Mouse (Mus musculus): ENCODE data around the gene Mark1. TPM values are rescaled to one million over a fixed set of nuclear protein-coding genes. Genes with fewer than 3 reads are reported as not detected.

The Mark1 gene
- polyA plus RNA-seq, 1 experiment from 2014 or later, result 1.9 TPM

DNA sequence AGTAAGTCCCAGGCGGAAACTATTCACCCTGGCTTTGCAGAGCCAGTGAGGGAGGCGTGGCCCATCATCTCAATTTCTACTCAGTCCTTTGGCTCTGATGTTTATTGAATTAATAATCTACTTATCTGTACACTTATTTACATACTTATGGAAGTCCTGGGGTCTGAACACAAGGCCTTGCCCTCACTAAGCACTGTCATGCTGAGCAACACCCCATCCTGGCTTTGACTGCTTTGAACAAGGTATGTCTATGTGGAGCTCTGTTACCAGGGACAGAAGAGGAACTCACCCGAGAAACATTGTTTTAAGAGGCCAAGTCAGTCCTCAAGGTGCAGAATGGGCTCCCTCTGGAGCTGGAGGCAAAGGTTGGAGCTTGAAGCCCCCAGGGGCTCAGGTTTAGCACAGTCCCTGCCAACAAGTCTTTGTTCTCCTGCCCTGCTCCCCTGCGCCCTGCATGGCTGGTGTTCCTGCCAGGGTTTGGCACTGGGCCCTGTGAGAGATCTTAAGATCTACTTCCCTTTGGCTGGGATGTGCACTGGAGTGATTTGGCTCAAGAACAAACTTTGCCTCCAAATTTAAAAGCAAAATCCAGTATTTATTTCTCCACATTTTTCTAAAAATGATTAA, 129.3 kb downstream of the Mark1 start:
- H3K4me1 ChIP-seq (replicated peaks), result peaks cover 2% of the 10 kb centered on the region; the same call in 1 of the 2 replicates
- no peak overlapping the region for H3K4me3 ChIP-seq
- no peaks in the 10 kb centered on the region for H3K9me3 ChIP-seq (replicated peaks)
- H3K9ac ChIP-seq, result no peak overlapping the region
- no peak overlapping the region for H3K4me2 ChIP-seq
- ATAC-seq (replicated peaks; ENCODE audit: insufficient number of reproducible peaks, insufficient read depth, low FRiP score, low read depth), result no peak
- H3K27me3 ChIP-seq, result no peaks in the 10 kb centered on the region
- no peak overlapping the region for H3K27ac ChIP-seq
- no peaks in the 10 kb centered on the region for H3K36me3 ChIP-seq
- 72% methylated on average over 4 of the region's 4 CpGs for WGBS

DNA sequence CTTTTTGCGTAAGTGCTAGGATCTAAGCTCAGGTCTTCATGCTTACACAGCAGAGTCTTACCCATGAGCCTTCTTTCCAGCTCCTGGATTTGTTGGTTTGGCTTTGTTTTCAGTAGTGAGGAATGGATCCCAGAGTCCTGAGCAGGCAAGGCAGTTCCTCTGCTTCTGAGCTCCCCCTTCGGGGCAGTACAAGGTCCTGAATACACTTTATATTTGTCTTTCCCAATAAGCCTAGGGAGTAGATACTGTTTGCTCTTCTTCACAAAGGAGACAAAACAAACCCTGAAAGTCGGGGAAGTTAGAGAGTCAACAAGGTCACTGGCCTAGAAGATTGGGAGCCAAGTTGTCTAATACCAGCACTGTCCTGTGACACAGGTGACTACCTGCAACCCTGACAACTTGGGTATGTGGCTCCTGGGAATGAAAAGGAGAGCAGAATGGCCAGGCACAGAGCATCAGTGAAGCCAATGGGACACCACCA, 131.7 kb downstream of the Mark1 start:
- Histone ChIP-seq H3K36me3 (no peaks in the 10 kb centered on the region), H3K4me1 (replicated peaks) (peaks cover 2% of the 10 kb centered on the region; the same call in 1 of the 2 replicates), H3K9ac (no peak overlapping the region), H3K9me3 (replicated peaks) (no peaks in the 10 kb centered on the region), H3K4me3 (no peak overlapping the region), H3K27ac (no peak overlapping the region), H3K4me2 (no peak overlapping the region), H3K27me3 (no peaks in the 10 kb centered on the region)
- ATAC-seq (replicated peaks; ENCODE audit: insufficient number of reproducible peaks, insufficient read depth, low FRiP score, low read depth), result no peak
- 71% methylated on average over 3 of the region's 3 CpGs for WGBS

DNA sequence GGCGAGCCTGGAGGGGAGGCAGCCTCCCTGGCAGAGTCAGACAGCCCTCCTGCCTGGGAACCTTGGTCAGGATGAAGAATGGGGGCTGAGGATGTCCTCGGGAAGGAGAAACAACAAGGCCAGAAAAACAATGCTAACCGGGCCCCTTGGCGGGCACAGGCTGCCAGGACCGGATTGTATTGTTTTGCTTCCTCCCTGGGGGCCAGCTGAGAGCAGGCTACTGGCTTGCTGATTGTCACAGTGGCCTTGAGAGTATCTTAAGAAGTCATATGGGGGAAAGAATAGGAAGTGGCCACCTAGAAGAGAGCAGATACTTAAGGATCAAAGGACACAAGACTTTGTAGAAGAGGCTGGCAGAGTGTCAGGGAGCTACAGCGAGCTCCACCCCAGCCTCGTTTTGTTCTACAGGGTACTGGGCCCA, 135.0 kb downstream of the Mark1 start:
- Histone ChIP-seq H3K4me3 (no peak overlapping the region), H3K4me2 (no peak overlapping the region), H3K27me3 (no peaks in the 10 kb centered on the region), H3K27ac (peak overlapping the region; percentile 55), H3K36me3 (no peaks in the 10 kb centered on the region), H3K9me3 (replicated peaks) (no peaks in the 10 kb centered on the region), H3K9ac (no peak overlapping the region), H3K4me1 (replicated peaks) (0 out of 2 replicates have a peak, but pooled peaks cover 3% of the 10 kb centered on the region)
- ATAC-seq (replicated peaks; ENCODE audit: insufficient number of reproducible peaks, insufficient read depth, low FRiP score, low read depth), result peak; percentile 58; the same call in 1 of the 2 replicates
- 36% methylated on average over 7 of the region's 7 CpGs for WGBS

DNA sequence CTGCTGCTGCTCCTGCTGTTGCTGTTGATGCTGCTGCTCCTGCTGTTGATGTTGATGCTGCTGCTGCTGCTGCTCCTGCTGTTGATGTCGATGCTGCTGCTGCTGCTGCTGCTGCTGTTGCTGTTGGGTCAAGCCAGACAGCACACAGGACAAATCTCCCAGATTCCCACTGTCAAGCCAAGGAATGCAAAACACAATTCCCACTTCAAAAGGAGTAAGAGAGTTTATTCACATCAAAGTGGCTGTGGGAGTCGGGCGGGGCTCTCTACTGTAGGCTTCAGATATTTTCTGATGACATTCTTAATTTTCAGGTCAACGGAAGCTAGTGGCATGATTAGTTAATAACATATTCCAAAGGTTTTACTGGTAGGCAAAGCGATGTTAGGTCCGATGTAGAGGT, 136.7 kb downstream of the Mark1 start:
- 86% methylated on average over 6 of the region's 6 CpGs for WGBS
- Histone ChIP-seq H3K9ac (no peak overlapping the region), H3K4me1 (replicated peaks) (0 out of 2 replicates have a peak, but pooled peaks cover 3% of the 10 kb centered on the region), H3K4me2 (no peak overlapping the region), H3K27ac (no peak overlapping the region), H3K36me3 (no peaks in the 10 kb centered on the region), H3K27me3 (no peaks in the 10 kb centered on the region), H3K9me3 (replicated peaks) (no peaks in the 10 kb centered on the region), H3K4me3 (no peak overlapping the region)
- ATAC-seq (replicated peaks; ENCODE audit: insufficient number of reproducible peaks, insufficient read depth, low FRiP score, low read depth), result no peak

DNA sequence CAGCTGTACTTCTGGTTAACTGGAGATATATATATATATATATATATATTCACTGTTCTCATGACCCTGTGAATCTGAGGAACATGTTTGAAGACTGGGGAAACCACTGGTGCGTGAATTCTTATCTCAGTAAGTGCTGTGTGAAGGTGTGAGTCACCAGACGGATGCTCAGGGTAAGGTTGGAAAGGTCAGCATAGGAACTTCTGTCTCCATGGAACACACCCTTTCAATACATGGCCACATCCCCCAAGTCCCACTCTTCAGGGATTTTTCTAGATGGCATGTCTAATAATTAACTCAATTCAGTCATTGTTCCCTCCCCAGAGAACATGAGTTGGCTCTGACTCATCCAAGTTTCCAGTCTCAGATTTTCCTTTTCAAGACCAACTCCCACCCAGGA, 137.8 kb downstream of the Mark1 start:
- Histone ChIP-seq H3K27me3 (no peaks in the 10 kb centered on the region), H3K9me3 (replicated peaks) (no peaks in the 10 kb centered on the region), H3K4me1 (replicated peaks) (0 out of 2 replicates have a peak, but pooled peaks cover 3% of the 10 kb centered on the region), H3K27ac (no peak overlapping the region), H3K4me2 (no peak overlapping the region), H3K4me3 (no peak overlapping the region), H3K36me3 (no peaks in the 10 kb centered on the region), H3K9ac (no peak overlapping the region)
- ATAC-seq (replicated peaks; ENCODE audit: insufficient number of reproducible peaks, insufficient read depth, low FRiP score, low read depth), result no peak
- 48% methylated on average over 2 of the region's 2 CpGs for WGBS

DNA sequence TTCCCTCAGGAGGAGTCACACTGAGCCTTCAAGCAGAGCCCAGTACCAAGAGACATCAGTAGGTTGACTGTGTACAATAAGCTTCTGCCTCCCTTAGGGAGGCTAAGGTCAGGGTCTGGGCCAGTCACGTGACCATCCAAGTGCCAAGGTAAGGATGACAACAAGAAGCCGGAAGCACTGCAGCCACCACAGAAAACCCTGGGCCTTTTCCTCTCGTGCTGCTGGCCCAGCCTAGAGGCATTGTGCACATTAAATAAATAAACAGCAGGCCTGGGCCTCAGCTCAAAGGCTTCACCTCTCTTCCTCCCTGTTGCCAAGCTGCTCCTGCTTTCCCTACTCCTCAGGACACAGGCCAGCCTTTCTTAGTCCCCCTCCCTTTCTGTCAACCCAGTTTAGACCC, 139.1 kb downstream of the Mark1 start:
- H3K27ac ChIP-seq, result 0 out of 2 replicates have a peak overlapping the region, but pooled peaks have one; percentile 24
- H3K4me2 ChIP-seq, result no peak overlapping the region
- no peaks in the 10 kb centered on the region for H3K36me3 ChIP-seq
- H3K4me1 ChIP-seq (replicated peaks), result 0 out of 2 replicates have a peak, but pooled peaks cover 3% of the 10 kb centered on the region
- H3K9ac ChIP-seq, result no peak overlapping the region
- ATAC-seq (replicated peaks; ENCODE audit: insufficient number of reproducible peaks, insufficient read depth, low FRiP score, low read depth), result peak; percentile 48; the same call in 1 of the 2 replicates
- no peak overlapping the region for H3K4me3 ChIP-seq
- 32% methylated on average over 3 of the region's 3 CpGs for WGBS
- no peaks in the 10 kb centered on the region for H3K9me3 ChIP-seq (replicated peaks)
- no peaks in the 10 kb centered on the region for H3K27me3 ChIP-seq

DNA sequence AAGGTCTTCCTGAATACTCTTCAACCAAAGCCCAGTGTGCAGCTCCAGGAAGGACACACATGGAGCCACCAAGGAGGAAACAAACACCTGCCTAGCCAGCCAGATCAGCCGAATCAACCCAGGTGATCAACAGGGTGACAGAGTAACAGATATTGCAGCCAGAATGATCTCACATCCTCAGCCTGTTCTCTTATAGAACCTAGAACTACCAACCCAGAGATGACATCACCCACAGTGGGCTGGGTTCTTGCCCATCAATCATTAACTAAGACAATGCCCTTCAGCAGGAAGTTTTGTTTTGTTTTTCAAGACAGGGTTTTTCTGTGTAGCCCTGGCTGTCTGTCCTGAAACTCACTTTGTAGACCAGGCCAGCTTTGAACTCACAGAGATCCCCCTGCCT, 141.1 kb downstream of the Mark1 start:
- WGBS, result 75% methylated on average over 1 of the region's 1 CpGs
- no peaks in the 10 kb centered on the region for H3K9me3 ChIP-seq (replicated peaks)
- H3K27ac ChIP-seq, result no peak overlapping the region
- no peak for ATAC-seq (replicated peaks; ENCODE audit: insufficient number of reproducible peaks, insufficient read depth, low FRiP score, low read depth)
- no peak overlapping the region for H3K4me3 ChIP-seq
- no peaks in the 10 kb centered on the region for H3K36me3 ChIP-seq
- H3K27me3 ChIP-seq, result no peaks in the 10 kb centered on the region
- no peak overlapping the region for H3K9ac ChIP-seq
- H3K4me2 ChIP-seq, result no peak overlapping the region
- H3K4me1 ChIP-seq (replicated peaks), result peaks cover 7% of the 10 kb centered on the region; the same call in 1 of the 2 replicates

DNA sequence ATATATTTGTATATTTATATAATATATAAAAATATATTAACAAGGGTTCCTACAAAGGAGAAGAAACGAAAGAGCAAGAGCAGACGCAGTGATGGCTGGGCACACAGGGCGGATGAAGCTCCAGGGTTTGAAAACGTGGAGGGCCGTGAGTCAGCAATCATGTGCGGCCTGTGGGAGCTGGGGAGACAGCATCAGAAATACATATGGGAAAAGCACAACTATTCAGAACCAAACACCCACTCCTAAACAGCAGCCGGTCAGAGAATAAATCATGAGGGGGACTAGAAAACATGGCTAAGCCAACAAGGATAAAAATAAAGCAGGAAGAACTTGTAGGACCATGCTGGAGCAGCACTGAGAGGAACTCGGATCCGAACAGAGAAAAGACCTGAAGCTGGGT, 142.2 kb downstream of the Mark1 start:
- H3K9ac ChIP-seq, result no peak overlapping the region
- H3K27ac ChIP-seq, result no peak overlapping the region
- H3K4me3 ChIP-seq, result no peak overlapping the region
- no peaks in the 10 kb centered on the region for H3K9me3 ChIP-seq (replicated peaks)
- H3K27me3 ChIP-seq, result no peaks in the 10 kb centered on the region
- 83% methylated on average over 9 of the region's 9 CpGs for WGBS
- ATAC-seq (replicated peaks; ENCODE audit: insufficient number of reproducible peaks, insufficient read depth, low FRiP score, low read depth), result no peak
- H3K4me2 ChIP-seq, result no peak overlapping the region
- H3K36me3 ChIP-seq, result no peaks in the 10 kb centered on the region
- peaks cover 12% of the 10 kb centered on the region for H3K4me1 ChIP-seq (replicated peaks)

DNA sequence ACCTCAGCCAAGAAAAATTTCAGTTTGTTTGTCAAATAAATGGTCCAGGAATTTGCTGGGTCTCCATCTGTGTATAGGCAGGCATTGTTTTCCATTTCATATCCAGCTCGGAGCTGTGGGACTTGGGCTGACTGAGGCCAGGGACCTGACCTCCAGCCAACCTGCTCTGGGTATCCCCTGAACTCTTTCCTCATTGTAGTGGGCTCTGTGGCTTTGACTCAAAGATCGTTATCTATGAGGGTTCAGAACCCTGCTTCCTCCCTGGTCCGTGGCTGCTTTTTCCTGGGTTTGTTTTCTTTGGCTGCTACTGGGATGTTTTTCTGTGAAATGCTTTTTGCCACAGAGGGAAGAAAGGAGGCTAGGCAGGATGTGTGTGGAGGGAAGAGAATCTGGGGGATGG, 145.4 kb downstream of the Mark1 start:
- Histone ChIP-seq H3K36me3 (no peaks in the 10 kb centered on the region), H3K27me3 (no peaks in the 10 kb centered on the region), H3K4me3 (no peak overlapping the region), H3K27ac (peak overlapping the region; percentile 74), H3K4me2 (peak overlapping the region; percentile 54), H3K9ac (no peak overlapping the region), H3K4me1 (replicated peaks) (peaks cover 19% of the 10 kb centered on the region), H3K9me3 (replicated peaks) (no peaks in the 10 kb centered on the region)
- WGBS, result 42% methylated on average over 3 of the region's 3 CpGs
- ATAC-seq (replicated peaks; ENCODE audit: insufficient number of reproducible peaks, insufficient read depth, low FRiP score, low read depth), result 0 out of 2 replicates have a peak, but pooled peaks have one; percentile 45

DNA sequence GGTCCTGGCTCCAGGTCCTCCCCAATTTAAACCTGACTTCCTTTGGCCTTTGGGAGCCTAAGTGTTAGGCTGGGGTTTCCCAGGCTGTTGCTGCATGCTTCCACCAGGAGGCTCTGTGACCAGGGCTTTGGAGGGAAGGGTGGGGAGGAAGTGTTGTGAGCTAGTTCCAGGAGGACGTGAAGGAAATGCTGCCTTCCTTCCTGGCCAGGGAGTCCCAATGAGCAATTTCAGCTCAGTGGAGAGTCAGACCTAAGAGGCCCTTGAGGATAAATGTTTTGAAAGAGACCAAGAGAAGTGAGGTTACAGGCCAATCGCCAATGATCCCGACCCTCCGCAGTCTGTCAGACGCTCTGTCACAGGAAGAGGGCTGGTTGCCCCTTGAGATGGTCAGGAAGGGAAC, 146.0 kb downstream of the Mark1 start:
- no peaks in the 10 kb centered on the region for H3K9me3 ChIP-seq (replicated peaks)
- no peaks in the 10 kb centered on the region for H3K36me3 ChIP-seq
- no peak overlapping the region for H3K9ac ChIP-seq
- H3K4me1 ChIP-seq (replicated peaks), result peaks cover 19% of the 10 kb centered on the region
- no peaks in the 10 kb centered on the region for H3K27me3 ChIP-seq
- peak; percentile 60 for ATAC-seq (replicated peaks; ENCODE audit: insufficient number of reproducible peaks, insufficient read depth, low FRiP score, low read depth)
- peak overlapping the region; percentile 54 for H3K4me2 ChIP-seq
- WGBS, result 22% methylated on average over 5 of the region's 5 CpGs
- H3K27ac ChIP-seq, result peak overlapping the region; percentile 74
- peak overlapping the region; percentile 31 for H3K4me3 ChIP-seq

DNA sequence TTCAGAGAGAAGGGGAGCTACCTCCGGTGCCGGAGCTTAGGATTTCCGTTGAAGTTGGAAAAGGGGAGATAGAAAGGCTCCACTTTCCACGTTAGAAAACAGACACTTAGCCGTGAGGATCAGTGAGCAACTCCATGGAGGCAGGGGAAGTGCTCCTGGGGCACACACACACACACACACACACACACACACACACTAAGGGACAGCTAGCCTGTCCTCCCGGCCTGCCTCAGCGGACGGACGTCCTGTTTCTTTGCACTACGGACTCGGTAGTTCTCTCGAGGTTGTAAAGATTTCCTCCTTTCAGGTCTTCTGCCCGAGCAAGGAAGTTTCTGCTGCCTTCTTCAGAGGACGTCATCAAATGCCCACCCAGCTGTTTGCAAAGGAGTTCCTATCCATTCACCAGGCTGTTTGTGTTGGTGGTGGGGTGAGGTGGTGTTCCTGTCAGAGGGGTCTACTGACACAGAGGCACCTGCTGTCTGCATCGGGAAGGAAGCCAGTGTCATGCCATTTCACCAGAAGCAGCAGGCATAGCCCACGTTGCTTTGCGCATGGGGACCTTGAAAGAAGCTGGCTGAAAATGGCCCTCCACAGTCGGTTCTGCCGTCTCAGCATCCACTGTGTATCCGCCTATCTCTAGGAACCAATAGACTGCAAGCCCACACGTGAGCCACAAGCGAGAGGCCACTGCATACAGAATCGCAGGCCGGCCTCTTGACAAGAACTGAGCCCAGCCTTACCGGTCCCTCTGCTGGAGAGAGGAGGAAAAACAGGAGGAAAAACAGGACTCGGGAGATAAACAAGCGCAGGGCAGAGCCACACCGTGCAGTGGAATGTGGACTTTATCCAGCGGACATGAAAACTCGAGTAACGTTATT, 147.4 kb downstream of the Mark1 start:
- Histone ChIP-seq H3K9me3 (replicated peaks) (no peaks in the 10 kb centered on the region), H3K4me1 (replicated peaks) (peaks cover 19% of the 10 kb centered on the region), H3K27ac (peak overlapping the region; percentile 74), H3K9ac (peak overlapping the region; percentile 34; the same call in 1 of the 2 replicates), H3K4me3 (peak overlapping the region; percentile 23), H3K36me3 (no peaks in the 10 kb centered on the region), H3K27me3 (no peaks in the 10 kb centered on the region), H3K4me2 (peak overlapping the region; percentile 55)
- WGBS, result 15% methylated on average over 31 of the region's 31 CpGs
- peak; percentile 83 for ATAC-seq (replicated peaks; ENCODE audit: insufficient number of reproducible peaks, insufficient read depth, low FRiP score, low read depth)

Data from heart, embryonic 15.5 days (tissue).